Mouse (Mus musculus): ENCODE measurements around the gene Cpa2.

Cpa2 gene

GRCm38 (mm10) chr6:30546571-30547273, 5.3 kb downstream of the Cpa2 start:
- in situ Hi-C loops (cut with MboI; ENCODE audit: low pct_unique_long_range_greater_than_20kb in 1 of 2, low sequenced_read_pairs in 2 of 2, unreplicated experiment in 1 of 2): no loop called here

DNA sequence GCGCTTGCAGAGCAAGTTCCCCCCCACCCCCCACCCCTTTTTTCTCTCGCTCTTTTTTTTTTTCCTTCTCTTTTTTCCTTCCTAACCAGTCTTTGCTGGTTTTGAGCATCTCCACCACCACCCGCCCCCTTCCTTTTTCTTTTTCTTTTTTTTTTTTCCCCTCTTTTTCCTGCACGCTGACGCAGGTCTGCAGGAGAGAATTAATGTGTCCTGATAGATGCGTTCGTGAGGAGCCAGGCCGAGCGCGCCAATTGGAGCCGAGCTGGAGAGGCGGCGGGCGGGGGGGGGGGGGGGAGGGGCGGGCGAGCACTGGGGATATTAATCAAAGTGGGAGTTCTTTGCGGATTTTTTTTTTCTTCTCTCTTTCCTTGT, 5.9 kb downstream of the Cpa2 start:
- in situ Hi-C loops (cut with MboI; ENCODE audit: low pct_unique_long_range_greater_than_20kb in 1 of 2, low sequenced_read_pairs in 2 of 2, unreplicated experiment in 1 of 2): no loop called here

DNA sequence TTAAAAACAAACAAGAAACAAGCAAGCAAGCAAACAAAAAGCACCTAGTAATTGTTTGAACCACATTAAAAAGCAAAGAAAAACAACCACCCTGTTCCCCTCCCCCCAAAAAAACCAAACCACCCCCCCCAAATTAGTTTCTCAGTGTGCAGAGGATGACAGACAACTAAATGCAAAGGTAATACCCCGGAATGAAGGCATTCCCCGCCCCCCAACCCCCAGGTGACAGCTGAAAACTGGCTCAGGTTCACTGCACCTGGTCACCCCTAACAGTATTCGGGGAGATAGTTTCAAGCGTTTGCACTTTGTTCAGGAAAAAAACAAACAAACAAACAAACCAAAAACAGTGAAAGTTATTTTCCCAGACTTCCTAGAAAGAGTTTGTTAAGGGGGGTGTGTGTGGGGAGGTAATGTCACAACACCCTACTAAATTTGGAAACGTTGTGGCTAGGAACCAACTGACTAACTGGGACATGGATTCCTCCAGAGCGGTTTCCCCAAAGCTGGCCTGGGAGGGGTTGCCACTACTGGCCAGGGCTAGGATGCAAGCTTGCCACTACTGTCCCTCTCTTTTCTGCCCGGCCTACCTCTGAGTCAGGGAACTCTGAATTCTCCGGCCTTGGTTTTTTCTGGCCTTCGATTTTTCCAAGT, 6.4 kb downstream of the Cpa2 start:
- in situ Hi-C loops (cut with MboI; ENCODE audit: low pct_unique_long_range_greater_than_20kb in 1 of 2, low sequenced_read_pairs in 2 of 2, unreplicated experiment in 1 of 2): no loop called here

GRCm38 (mm10) chr6:30549231-30549761, 7.9 kb downstream of the Cpa2 start:
- in situ Hi-C loops (cut with MboI; ENCODE audit: low pct_unique_long_range_greater_than_20kb in 1 of 2, low sequenced_read_pairs in 2 of 2, unreplicated experiment in 1 of 2): no loop called here

DNA sequence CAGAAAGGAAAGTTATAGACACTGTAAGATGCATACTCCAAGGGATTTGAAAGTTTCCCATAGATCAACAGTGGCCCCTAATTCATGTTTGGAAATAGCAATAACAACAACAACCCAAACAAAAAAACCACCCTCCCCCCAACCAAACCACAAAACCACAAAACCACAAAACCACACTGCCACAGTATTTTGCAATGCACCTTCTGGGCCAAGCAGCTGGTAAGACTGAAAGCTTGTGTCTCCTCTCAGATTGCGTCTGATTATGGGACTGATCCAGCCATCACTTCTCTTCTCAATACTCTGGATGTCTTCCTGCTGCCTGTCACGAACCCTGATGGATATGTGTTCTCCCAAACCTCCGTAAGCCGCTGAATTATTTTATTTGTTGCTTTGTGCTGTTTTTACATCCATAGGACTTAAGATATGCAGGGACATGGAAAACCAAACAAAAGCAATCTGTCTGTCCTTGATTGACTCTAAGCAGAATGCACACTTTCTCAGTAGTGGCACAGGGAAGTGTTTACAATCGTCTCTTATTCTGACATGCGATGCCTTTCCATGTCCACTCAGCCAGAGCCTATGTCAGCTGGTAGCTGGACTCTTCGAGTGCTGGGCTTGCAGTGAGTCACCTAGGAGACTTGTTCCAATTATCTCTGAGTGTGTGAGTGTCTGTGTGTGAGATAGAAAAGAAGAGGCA, 9.3 kb downstream of the Cpa2 start:
- in situ Hi-C loops (cut with MboI; ENCODE audit: low pct_unique_long_range_greater_than_20kb in 1 of 2, low sequenced_read_pairs in 2 of 2, unreplicated experiment in 1 of 2): no loop called here

DNA sequence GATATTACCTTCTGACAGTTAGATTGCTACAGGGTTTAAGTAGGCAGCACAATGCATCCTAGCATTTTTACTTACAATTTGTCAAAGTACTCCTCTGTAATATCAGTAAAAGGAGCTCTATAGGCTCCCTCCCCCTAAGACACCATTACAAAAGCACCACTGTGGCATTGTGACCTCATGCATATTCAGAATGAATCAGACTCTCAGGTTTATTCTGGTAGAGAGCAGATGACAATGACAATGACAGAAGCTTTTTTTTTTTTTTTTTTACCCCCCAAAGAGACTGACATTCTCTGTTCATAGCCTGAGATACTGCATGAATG, 9.8 kb downstream of the Cpa2 start:
- in situ Hi-C loops (cut with MboI; ENCODE audit: low pct_unique_long_range_greater_than_20kb in 1 of 2, low sequenced_read_pairs in 2 of 2, unreplicated experiment in 1 of 2): no loop called here

DNA sequence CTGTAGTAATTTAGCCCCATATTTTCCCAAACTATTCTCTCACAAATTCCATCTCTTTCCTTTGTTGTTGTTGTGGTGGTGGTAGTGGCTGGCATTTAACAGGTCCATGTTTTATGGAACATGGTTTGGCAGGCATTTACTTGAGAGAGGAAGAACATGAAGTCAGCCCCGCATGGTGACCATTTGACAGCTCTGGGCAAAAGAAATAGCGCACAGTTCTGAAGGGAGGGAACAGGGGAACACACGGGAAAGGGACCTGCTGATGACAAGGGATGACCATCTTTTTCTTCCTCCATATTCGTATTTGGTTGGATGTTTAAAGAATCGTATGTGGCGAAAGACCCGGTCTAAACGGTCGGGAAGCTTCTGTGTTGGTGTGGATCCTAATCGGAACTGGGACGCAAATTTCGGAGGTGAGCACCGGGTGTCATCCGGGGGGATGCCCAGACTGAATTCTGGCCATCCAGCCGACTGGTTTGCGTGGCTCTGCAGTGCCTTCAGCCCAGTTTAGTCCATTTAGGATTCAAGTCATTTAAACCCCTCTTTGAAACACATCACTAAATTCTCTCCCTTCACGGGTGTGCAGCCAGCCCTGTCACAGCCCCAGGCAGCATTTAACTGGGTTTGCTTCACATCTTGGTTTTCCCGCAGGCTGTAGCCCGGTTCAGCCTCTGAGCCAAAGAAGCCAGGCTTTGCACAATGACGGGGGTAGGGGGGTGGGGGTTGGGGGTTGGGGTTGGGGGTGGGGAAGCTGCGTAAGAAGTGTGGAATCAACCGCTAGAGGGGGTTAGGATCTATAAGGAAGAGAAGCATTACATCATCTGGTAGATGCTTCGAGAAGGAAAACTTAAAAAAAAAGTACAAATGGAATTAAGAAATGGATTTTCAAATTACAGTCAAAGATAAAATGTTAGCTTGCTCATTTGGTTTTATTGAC, 10.5 kb downstream of the Cpa2 start:
- in situ Hi-C loops (cut with MboI; ENCODE audit: low pct_unique_long_range_greater_than_20kb in 1 of 2, low sequenced_read_pairs in 2 of 2, unreplicated experiment in 1 of 2): no loop called here

- in situ Hi-C loops (cut with MboI; ENCODE audit: low pct_unique_long_range_greater_than_20kb in 1 of 2, low sequenced_read_pairs in 2 of 2, unreplicated experiment in 1 of 2): no loop called here
Measured at GRCm38 (mm10) chr6:30552628-30553027, 11.2 kb downstream of the Cpa2 start.

- in situ Hi-C loops (cut with MboI; ENCODE audit: low pct_unique_long_range_greater_than_20kb in 1 of 2, low sequenced_read_pairs in 2 of 2, unreplicated experiment in 1 of 2): no loop called here
Measured at GRCm38 (mm10) chr6:30553381-30554010, 12.1 kb downstream of the Cpa2 start.

DNA sequence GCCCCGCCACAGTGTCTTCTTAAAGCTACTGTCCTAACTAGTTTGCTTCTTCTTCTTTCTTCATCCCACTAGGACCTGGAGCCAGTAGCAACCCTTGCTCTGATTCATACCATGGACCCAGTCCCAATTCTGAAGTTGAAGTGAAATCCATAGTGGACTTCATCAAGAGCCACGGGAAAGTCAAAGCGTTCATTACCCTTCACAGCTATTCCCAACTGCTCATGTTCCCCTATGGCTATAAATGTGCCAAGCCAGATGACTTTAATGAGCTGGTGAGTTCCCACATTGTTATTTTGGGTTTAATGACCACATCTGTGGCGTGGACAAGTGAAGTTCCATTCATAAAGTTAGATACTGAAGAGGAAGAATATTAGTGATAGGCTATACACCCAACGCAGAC, 12.7 kb downstream of the Cpa2 start:
- in situ Hi-C loops (cut with MboI; ENCODE audit: low pct_unique_long_range_greater_than_20kb in 1 of 2, low sequenced_read_pairs in 2 of 2, unreplicated experiment in 1 of 2): no loop called here

DNA sequence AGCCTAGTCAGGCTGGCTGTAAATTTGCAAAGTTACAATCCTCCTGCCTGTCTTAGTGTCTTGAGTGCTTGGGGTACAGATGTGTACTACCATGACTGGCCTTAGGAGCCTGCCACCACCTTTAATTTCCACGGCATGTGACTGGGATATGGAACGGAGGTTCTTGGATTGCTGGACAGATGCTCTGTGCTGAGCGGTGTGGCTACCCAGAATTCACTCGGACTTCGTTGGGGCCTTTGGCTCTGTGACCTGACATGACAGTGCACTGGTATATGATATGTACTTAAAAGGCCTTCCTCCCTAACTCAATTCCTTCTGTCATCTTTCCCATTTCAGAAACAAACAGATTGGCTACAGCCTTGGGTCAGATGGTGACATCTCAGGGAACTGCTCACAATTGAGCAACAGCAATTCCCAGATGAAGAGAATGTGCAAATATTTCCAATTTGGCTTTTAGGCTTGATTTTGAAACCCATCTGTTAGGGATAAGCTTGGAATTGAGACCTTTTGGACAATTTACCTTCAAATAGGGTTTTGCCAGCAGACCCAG, 13.3 kb downstream of the Cpa2 start:
- in situ Hi-C loops (cut with MboI; ENCODE audit: low pct_unique_long_range_greater_than_20kb in 1 of 2, low sequenced_read_pairs in 2 of 2, unreplicated experiment in 1 of 2): no loop called here

DNA sequence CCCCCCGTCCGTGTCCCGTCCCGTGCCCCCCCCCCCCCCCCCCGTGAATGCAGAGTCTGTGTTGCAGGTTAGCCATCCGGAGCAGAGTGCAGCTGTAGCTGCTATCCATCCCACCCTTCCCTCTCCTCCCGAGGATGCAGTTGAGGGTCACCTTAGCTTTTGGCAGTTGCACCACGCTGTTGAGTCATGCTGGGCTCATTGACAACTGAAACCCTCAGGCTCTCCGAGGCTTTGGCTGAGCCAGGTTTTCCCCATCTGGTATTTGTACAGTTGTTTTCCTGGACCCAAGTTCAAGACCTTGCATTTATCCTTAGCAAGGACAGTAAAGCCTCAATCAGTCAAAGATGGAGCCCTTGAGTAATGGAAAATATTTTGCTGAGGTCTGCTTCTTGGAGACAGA, 14.7 kb downstream of the Cpa2 start:
- in situ Hi-C loops (cut with MboI; ENCODE audit: low pct_unique_long_range_greater_than_20kb in 1 of 2, low sequenced_read_pairs in 2 of 2, unreplicated experiment in 1 of 2): no loop called here

- in situ Hi-C loops (cut with MboI; ENCODE audit: low pct_unique_long_range_greater_than_20kb in 1 of 2, low sequenced_read_pairs in 2 of 2, unreplicated experiment in 1 of 2): no loop called here
Measured at GRCm38 (mm10) chr6:30559726-30560125, 18.3 kb downstream of the Cpa2 start.

- in situ Hi-C loops (cut with MboI; ENCODE audit: low pct_unique_long_range_greater_than_20kb in 1 of 2, low sequenced_read_pairs in 2 of 2, unreplicated experiment in 1 of 2): no loop called here
Measured at GRCm38 (mm10) chr6:30562132-30562531, 20.8 kb downstream of the Cpa2 start.

GRCm38 (mm10) chr6:30563575-30563974, 22.2 kb downstream of the Cpa2 start:
- in situ Hi-C loops (cut with MboI; ENCODE audit: low pct_unique_long_range_greater_than_20kb in 1 of 2, low sequenced_read_pairs in 2 of 2, unreplicated experiment in 1 of 2): no loop called here

GRCm38 (mm10) chr6:30564051-30564450, 22.7 kb downstream of the Cpa2 start:
- in situ Hi-C loops (cut with MboI; ENCODE audit: low pct_unique_long_range_greater_than_20kb in 1 of 2, low sequenced_read_pairs in 2 of 2, unreplicated experiment in 1 of 2): no loop called here

- in situ Hi-C loops (cut with MboI; ENCODE audit: low pct_unique_long_range_greater_than_20kb in 1 of 2, low sequenced_read_pairs in 2 of 2, unreplicated experiment in 1 of 2): no loop called here
Measured at GRCm38 (mm10) chr6:30568069-30568468, 26.7 kb downstream of the Cpa2 start, which contains the start of gene Cpa4. Gene Cpa4 (plus strand): TSS chr6:30568369.

GRCm38 (mm10) chr6:30569331-30569730, 27.9 kb downstream of the Cpa2 start:
- in situ Hi-C loops (cut with MboI; ENCODE audit: low pct_unique_long_range_greater_than_20kb in 1 of 2, low sequenced_read_pairs in 2 of 2, unreplicated experiment in 1 of 2): no loop called here
